Mouse (Mus musculus) limb, embryonic 11.5 days (tissue): ENCODE data around the gene Ppef1. TPM values are rescaled to one million over a fixed set of nuclear protein-coding genes. Genes with fewer than 3 reads are reported as not detected.
"Not testable (repeated sequence)": the region's sequence is repeated elsewhere in the genome, so short reads cannot be mapped to it uniquely, and the experiment has no call there.

ENCODE experiments used
- ATAC-seq: fragments of 200-750 bp; cut with Nextera tagmentation; 2 replicates; pipeline ENCODE4 v1.8.0; 2017; ENCODE audit warnings: low read depth; ENCODE audit not compliant: insufficient number of reproducible peaks, low FRiP score, low TSS enrichment
- DNase-seq: peaks from one replicate; pipeline ENCODE4 v3.0.0-alpha.2; 2015; ENCODE audit warnings: low spot score
- H3K27ac ChIP-seq: fragments of 300-500 bp; sonication (generic); replicated peaks from 2 replicates; pipeline ENCODE4 v1.5.1; 2014; ENCODE audit warnings: low read depth, mild to moderate bottlenecking, low read length
- H3K27me3 ChIP-seq: fragments of 300-500 bp; sonication (generic); 2 replicates; pipeline ENCODE4 v1.6.1; 2014; ENCODE audit warnings: mild to moderate bottlenecking, low read length, mixed read lengths; ENCODE audit not compliant: control insufficient read depth, insufficient read depth
- H3K36me3 ChIP-seq: fragments of 300-500 bp; sonication (generic); 2 replicates; pipeline ENCODE4 v1.6.1; 2014; ENCODE audit warnings: mild to moderate bottlenecking, low read length, moderate library complexity, mixed read lengths; ENCODE audit not compliant: control insufficient read depth, insufficient read depth
- H3K4me1 ChIP-seq: fragments of 300-500 bp; sonication (generic); 2 replicates; pipeline ENCODE4 v1.6.1; 2014; ENCODE audit warnings: low read length, mixed read lengths; ENCODE audit not compliant: control insufficient read depth, insufficient read depth
- H3K4me2 ChIP-seq: fragments of 300-500 bp; sonication (generic); 2 replicates; pipeline ENCODE4 v1.6.1; 2014; ENCODE audit warnings: low read depth, mild to moderate bottlenecking, moderate library complexity; ENCODE audit not compliant: severe bottlenecking
- H3K4me3 ChIP-seq: fragments of 300-500 bp; sonication (generic); 2 replicates; pipeline ENCODE4 v1.5.1; 2014; ENCODE audit warnings: low read depth, low read length
- H3K9ac ChIP-seq: fragments of 300-500 bp; sonication (generic); 2 replicates; pipeline ENCODE4 v1.6.1; 2014; ENCODE audit warnings: mild to moderate bottlenecking, low read length
- H3K9me3 ChIP-seq: fragments of 300-500 bp; sonication (generic); 2 replicates; pipeline ENCODE4 v1.6.1; 2016; ENCODE audit warnings: low read length; ENCODE audit not compliant: control insufficient read depth
- WGBS: fragments of 180-500 bp; shearing (Covaris S2); extraction: QIAGEN DNeasy Blood & Tissue Kit; methylation state at CpG from one replicate; pipeline ENCODE4 v1.1.7; 2014; 5-methylcytosine and 5-hydroxymethylcytosine counted together
- polyA plus RNA-seq: library from polyadenylated mRNA; unstranded; fragments of >200 nt; fragmentation: Nextera tagmentation; extraction: Ambion mirVana; gene quantifications from 2 replicates; pipeline ENCODE4 v1.2.1, GENCODE M21; 2014

The Ppef1 gene
- polyA plus RNA-seq, result 0.39 TPM in 1 of 2 replicates, not detected in the other

DNA sequence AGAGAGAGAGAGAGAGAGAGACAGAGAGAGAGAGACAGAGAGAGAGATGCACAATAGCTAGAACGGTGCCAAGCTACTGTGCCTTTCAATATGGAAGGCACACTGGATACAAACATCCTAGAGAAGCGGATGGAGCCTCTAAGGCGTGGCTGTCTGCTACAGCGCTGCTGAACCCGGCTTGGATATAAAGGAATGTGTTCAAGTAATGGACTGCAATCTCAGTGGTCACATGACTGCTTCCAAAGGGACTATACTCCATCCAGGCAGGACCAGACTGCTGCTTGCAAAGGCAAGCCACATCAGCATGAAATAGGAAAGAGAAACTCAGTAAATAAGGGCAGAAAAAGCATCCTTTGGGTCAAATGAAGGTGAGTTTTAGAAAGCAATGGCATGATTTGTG, at the start of gene Ppef1:
Gene Ppef1, minus strand, starts transcription at position 116 of the 400 bp plus-strand sequence.
- H3K9me3 ChIP-seq, result no peaks in the 10 kb centered on the region
- DNase-seq (no peak), ATAC-seq (no peak)
- H3K4me2 ChIP-seq, result no peak within 1 kb of the TSS
- peaks cover 8% of the 10 kb centered on the region for H3K27me3 ChIP-seq
- H3K4me1 ChIP-seq, result no peaks in the 10 kb centered on the region
- H3K9ac ChIP-seq, result no peak within 1 kb of the TSS
- H3K27ac ChIP-seq, result no peak within 1 kb of the TSS
- no peak within 1 kb of the TSS for H3K4me3 ChIP-seq
- no peaks in the 10 kb centered on the region for H3K36me3 ChIP-seq
- 73% methylated on average over 5 of the region's 5 CpGs for WGBS

DNA sequence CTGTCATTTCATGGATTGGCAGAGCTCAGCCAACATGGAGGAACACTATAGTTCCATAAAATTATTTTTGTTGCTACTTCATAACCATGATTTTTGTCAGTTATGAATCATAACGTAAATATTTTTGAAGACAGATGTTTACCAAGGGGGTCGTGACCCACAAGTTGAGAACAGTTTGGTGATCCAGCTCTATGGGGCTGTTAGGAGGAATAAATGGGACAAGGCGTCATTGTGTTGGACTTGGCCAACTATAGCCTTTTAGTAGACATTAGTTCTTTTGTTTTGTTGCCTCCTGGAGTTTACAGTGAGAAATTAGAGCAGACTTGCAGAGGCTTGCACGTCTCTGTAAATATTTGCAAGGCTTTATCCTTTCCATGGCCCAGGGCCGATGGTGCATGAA, 46.7 kb upstream of the Ppef1 start:
- H3K27me3 ChIP-seq, result 0 out of 2 replicates have a peak, but pooled peaks cover 3% of the 10 kb centered on the region
- no peak for ATAC-seq
- no peak overlapping the region for H3K27ac ChIP-seq
- H3K4me1 ChIP-seq, result no peaks in the 10 kb centered on the region
- H3K4me2 ChIP-seq, result no peak overlapping the region
- no peak overlapping the region for H3K4me3 ChIP-seq
- H3K9ac ChIP-seq, result no peak overlapping the region
- no peaks in the 10 kb centered on the region for H3K9me3 ChIP-seq
- no peaks in the 10 kb centered on the region for H3K36me3 ChIP-seq
- 81% methylated on average over 5 of the region's 5 CpGs for whole genome bisulfite sequencing
- DNase-seq, result no peak

DNA sequence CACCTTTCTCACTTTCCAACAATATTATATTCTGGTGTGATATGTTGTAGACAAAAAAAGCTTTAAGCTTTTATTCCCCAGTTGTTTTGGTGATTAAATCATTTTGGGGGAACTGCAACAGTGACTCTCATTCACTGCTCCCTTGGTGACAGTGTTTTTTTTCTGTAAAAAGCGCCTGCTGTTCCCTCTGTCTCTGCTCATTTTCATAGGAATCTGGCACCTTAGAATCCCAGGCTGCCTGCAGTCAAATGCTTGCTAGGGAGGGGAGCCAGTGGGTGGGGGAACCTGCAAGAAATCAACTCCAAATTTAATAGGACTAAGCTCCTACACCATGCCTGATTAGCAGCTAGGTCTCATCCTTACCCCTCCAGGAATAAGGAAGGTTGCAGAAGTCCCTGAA, 37.5 kb upstream of the Ppef1 start:
- Histone ChIP-seq H3K4me1 (no peaks in the 10 kb centered on the region), H3K27me3 (0 out of 2 replicates have a peak, but pooled peaks cover 3% of the 10 kb centered on the region), H3K4me3 (no peak overlapping the region), H3K4me2 (no peak overlapping the region), H3K9me3 (no peaks in the 10 kb centered on the region), H3K9ac (no peak overlapping the region), H3K36me3 (no peaks in the 10 kb centered on the region), H3K27ac (no peak overlapping the region)
- ATAC-seq (no peak), DNase-seq (no peak)
- 17% methylated on average over 1 of the region's 1 CpGs for WGBS

DNA sequence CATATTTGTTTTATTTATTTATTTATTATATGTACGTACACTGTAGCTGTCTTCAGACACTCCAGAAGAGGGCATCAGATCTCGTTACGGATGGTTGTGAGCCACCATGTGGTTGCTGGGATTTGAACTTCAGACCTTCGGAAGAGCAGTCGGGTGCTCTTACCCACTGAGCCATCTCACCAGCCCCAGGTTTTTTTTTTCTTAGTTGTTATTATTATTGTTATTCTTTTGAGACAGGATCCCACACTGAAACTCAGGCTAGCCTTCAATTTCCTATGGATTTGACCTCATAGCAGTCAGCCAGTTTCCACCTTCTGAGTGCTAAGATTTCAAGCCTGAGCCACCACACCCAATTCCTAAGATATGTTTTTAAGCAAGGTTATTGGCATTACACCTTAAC, 34.1 kb upstream of the Ppef1 start:
- 87% methylated on average over 5 of the region's 5 CpGs for WGBS
- H3K27me3 ChIP-seq, result not testable (repeated sequence)

DNA sequence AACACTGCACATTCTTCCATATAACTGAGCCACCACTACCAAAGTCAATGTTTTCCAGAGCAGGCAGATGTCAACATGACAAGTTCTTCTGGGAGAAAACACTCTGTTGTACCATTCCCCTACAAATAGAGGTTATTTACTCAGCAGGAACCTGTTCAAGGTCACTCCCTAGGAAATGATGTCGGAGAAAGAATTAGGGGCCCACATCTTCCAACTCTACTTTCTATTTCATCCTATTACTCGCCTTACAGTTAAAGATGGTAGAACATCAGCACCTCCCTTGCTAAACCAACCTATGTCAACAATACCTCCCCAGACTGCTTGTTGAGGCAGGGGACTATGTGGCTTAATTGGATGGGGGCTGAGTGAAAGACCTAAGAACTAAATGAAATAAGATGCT, 32.1 kb upstream of the Ppef1 start, which contains the start of gene Rs1:
Gene Rs1, plus strand, starts transcription at position 301 of the 400 bp plus-strand sequence.
- H3K4me3 ChIP-seq, result no peak within 1 kb of the TSS
- ATAC-seq, result no peak
- H3K4me1 ChIP-seq, result no peaks in the 10 kb centered on the region

More for the DNA sequence above, 34.1 kb upstream of the Ppef1 start:
- DNase-seq, H3K4me2 ChIP-seq, H3K9ac ChIP-seq, H3K9me3 ChIP-seq, H3K4me3 ChIP-seq, H3K27ac ChIP-seq, H3K4me1 ChIP-seq, ATAC-seq, H3K36me3 ChIP-seq: not testable (repeated sequence)

DNA sequence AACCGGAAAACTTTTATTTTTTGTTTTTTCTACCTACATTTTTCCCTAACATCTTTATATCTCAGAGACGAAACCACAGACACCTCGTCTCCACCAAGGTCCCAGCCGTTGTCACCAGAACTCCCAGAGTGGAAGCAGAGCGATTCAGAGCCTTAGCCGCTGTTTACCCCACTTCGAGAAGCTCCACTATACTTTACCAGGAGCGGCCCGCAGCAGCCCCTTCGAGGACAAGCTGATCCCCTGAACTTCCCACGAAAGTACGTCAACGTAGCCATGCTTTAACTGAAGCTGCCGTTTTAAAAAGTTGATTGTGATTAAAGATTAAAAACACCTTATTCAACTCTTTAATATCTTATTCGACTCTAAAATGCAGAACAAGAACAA, 30.7 kb upstream of the Ppef1 start:
- ATAC-seq (peak; percentile 88), DNase-seq (no peak)
- 28% methylated on average over 15 of the region's 15 CpGs for WGBS
- no peak overlapping the region for H3K27ac ChIP-seq
- H3K4me2 ChIP-seq, result peak overlapping the region; percentile 22
- no peak overlapping the region; the same call in 1 of the 2 replicates for H3K9ac ChIP-seq
- H3K4me1 ChIP-seq, result no peaks in the 10 kb centered on the region
- peak overlapping the region; percentile 28 for H3K4me3 ChIP-seq
- H3K27me3 ChIP-seq, result no peaks in the 10 kb centered on the region; the same call in 1 of the 2 replicates
- no peaks in the 10 kb centered on the region for H3K36me3 ChIP-seq
- H3K9me3 ChIP-seq, result no peaks in the 10 kb centered on the region

More for the DNA sequence above, 32.1 kb upstream of the Ppef1 start, which contains the start of gene Rs1:
- Histone ChIP-seq H3K27ac (no peak within 1 kb of the TSS), H3K9ac (no peak within 1 kb of the TSS), H3K9me3 (no peaks in the 10 kb centered on the region), H3K27me3 (no peaks in the 10 kb centered on the region; the same call in 1 of the 2 replicates), H3K36me3 (no peaks in the 10 kb centered on the region), H3K4me2 (peak within 1 kb of the TSS; percentile 5; the same call in 1 of the 2 replicates)
- no peak for DNase-seq
- WGBS, result 85% methylated on average over 2 of the region's 2 CpGs

DNA sequence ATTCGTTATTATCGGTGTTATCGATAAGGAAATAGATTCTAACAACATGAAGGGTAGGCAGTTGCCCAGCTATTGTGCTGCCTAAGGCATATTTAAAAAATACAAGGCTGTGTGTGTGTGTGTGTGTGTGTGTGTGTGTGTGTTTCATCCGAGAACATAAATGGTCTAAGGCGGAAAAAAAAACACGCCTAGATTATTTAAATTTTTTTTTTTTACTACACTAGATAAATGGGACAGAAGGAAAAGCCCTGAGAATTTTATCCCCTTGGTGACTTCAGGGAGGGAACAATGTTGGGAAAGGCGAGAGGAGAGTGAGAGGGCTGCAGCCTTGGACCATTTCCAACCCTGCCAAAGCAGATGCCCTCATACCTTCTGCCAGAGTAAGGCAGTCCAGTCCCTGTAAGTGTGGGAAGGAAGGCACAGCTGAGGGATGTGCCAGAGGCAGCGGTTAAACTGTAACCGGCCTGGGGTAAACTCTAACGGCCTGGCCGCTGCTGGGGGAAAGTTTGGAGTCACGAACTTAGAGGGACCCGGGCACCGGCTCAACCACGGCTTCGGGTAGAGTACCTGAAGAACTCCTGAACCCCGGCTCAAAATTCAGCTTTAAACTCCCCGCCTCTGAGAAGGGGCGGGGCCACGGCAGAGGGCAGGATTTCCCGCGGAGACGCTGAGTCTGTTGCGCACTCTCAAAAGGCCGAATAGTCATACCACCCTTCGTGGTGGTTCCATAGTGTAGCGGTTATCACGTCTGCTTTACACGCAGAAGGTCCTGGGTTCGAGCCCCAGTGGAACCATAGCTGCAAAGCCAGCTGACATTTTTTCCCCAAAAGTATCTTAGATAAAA, 30.0 kb upstream of the Ppef1 start:
- Histone ChIP-seq H3K27me3 (no peaks in the 10 kb centered on the region; the same call in 1 of the 2 replicates), H3K9me3 (no peaks in the 10 kb centered on the region), H3K9ac (peak overlapping the region; percentile 40; the same call in 1 of the 2 replicates), H3K4me2 (peak overlapping the region; percentile 22; the same call in 1 of the 2 replicates), H3K27ac (no peak overlapping the region), H3K4me1 (no peaks in the 10 kb centered on the region), H3K36me3 (no peaks in the 10 kb centered on the region), H3K4me3 (peak overlapping the region; percentile 33)
- WGBS, result 37% methylated on average over 30 of the region's 30 CpGs
- DNase-seq (peak; percentile 92), ATAC-seq (peak; percentile 95)

DNA sequence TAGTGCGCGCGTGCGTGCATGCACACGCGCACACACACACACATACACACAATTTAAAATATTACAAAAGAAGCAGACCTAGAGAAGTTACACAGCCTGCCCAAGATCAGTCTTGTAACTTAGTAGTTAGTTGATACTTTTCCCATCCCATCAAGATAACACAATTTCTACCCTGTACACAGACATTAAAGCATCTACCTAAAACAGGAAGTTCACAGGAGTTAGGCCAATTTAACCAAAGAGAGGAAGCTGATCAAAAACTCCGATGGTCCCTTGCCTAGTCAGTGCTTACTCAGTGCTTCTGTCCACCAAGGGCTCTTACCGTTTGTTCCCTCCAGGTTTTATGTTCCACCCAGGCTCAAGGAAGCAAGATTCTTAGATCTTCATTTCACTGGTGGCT, 15.2 kb upstream of the Ppef1 start:
- ATAC-seq (no peak), DNase-seq (no peak)
- H3K27ac ChIP-seq, result no peak overlapping the region
- H3K36me3 ChIP-seq, result no peaks in the 10 kb centered on the region
- no peaks in the 10 kb centered on the region for H3K27me3 ChIP-seq
- no peaks in the 10 kb centered on the region for H3K9me3 ChIP-seq
- no peak overlapping the region for H3K4me3 ChIP-seq
- 92% methylated on average over 8 of the region's 8 CpGs for WGBS
- no peaks in the 10 kb centered on the region for H3K4me1 ChIP-seq
- H3K9ac ChIP-seq, result no peak overlapping the region
- H3K4me2 ChIP-seq, result no peak overlapping the region
